Mouse (Mus musculus) splenic B cell, adult 2 months (primary cell): ENCODE measurements around the gene Mogat2.

Experiments used
- DNase-seq: peaks from one replicate; pipeline ENCODE4 v3.0.0-alpha.2; 2011; ENCODE audit warnings: low read depth, low spot score
- H3K27me3 ChIP-seq: 2 replicates; pipeline ENCODE4 v1.6.1; 2012; ENCODE audit warnings: mild to moderate bottlenecking, low read length, moderate library complexity, mixed read lengths; ENCODE audit not compliant: control insufficient read depth, poor library complexity, insufficient read depth, severe bottlenecking
- H3K36me3 ChIP-seq: 2 replicates; pipeline ENCODE4 v1.6.1; 2012; ENCODE audit warnings: mild to moderate bottlenecking, low read length, moderate library complexity, mixed read lengths; ENCODE audit not compliant: control insufficient read depth, poor library complexity, insufficient read depth, severe bottlenecking

Mogat2 gene

DNA sequence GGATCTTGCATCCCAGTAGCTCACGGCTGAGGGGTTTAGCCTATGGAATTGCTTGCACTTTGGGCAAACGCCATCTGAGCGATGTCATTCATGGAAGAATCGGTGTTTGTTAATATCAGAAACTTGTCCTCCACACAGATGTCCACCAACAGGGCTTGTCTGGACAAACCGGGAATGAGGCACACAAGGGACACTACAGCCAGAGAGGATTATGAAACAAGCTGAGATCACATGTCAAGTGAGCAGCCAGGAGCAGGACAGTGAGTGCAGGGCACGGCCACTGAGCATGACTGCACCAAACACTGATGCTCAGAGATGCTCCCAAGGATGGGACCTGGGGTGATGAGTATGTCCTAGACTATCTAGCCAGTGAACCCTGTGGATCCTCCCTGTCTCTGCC, 13.0 kb downstream of the Mogat2 start:
- no peak for DNase-seq
- H3K27me3 ChIP-seq: no peaks in the 10 kb centered on the region; the same call in 1 of the 2 replicates
- no peaks in the 10 kb centered on the region for H3K36me3 ChIP-seq

DNA sequence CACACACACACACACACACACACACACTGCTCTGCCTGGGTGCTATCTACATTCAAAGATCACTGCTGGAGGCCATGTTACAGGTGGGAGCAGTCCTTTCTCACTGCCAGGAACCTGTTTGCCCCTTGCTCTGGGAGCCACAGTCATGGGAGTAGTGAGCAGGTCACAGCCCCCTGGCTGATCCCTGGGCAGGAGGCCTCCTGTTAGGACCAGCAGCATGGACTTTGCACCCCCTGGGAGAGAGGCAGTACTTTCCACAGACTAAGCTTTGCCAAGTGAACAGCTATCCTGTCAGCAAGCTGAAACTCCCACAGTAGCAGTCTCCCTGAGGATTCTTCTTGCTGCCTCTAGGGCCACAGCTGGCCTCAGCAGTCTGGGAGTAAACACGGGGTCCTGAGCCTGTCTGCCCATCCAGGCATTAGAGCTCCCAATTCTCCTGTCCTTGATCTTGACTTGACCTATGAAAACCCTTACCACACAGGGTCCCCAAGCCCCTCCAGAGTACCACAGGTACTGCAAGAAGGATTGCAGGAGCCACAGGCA, 13.7 kb downstream of the Mogat2 start:
- H3K27me3 ChIP-seq: no peaks in the 10 kb centered on the region; the same call in 1 of the 2 replicates
- no peaks in the 10 kb centered on the region for H3K36me3 ChIP-seq
- DNase-seq: no peak

DNA sequence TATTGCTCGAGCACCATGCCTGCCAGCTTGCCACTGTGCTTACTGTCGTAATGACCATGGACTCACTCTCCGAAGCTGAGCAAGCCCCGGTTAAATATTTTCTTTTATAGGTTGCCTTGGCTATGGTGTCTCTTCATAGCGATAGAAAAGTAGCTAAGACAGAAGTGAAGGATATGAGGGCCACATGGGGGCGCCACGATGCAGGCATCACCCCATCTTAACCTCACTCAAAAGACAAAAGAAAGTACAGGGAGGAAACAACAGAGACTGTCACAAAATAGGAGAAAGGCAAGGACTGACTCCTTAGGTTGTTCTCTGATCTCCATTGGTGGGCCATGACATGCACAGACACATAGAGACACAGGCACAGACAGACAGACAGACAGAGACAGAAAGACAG, 14.2 kb downstream of the Mogat2 start:
- H3K36me3 ChIP-seq: no peaks in the 10 kb centered on the region
- no peaks in the 10 kb centered on the region; the same call in 1 of the 2 replicates for H3K27me3 ChIP-seq
- DNase-seq: no peak

DNA sequence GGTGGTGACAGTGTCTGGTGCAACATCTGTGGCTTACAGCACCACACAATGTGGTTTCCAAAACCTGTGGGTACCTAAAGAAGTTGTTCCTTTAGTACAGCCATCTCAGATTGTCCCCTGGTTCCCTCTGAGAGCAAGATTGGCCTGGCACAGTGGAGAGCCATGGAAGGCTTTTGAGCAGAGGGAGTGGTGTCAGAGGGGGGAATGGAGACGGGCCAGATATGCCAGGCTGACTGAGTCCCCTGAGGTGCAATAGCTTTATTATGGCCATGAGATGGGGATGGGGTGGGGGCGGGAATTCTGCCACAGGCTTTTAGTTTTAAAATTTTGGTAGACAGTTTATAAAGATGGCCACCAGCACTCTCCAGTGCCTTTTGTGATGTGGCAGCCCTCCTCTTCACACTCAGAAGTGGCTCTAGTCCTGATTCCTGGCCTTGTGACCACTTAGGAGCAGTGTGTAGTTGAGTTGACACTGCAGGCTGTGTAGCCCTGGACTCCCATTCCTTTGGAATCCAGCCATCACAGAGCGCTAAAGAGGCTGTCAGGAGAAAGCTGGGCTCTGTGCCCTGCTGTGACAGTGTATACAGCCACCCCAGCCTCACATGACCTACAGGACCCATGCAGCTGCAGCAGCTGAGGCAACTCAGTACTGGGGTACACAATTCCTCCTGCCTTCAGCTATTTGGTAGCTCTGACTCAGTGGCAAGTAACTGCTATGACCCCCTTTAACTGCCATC, 20.9 kb downstream of the Mogat2 start:
- no peak for DNase-seq
- no peaks in the 10 kb centered on the region for H3K27me3 ChIP-seq
- H3K36me3 ChIP-seq: no peaks in the 10 kb centered on the region

DNA sequence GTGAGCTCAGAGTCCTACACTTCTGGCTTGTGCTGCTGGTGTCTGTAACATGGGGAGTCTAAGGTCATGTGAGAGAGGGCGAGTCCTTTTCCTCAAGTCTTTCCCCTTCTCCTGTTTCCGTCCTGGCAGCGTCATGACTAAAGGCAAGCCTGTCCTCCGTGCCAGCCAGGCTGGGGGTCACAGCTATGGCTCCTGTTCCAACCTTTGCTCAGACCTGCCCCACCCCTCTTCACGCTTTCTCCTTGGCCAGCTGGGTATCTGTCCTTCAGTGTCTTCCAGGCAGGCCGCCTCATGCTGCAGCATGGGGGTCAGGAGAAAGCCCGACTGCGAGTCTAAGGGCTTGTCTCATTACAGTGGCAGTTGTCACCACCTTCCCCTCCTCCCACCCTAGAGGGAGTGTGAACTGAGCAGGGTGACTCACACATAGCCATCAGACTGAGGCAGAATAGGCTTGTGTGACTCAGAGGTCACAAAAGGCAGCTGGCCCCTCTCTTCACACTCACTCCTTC, 23.0 kb downstream of the Mogat2 start:
- no peaks in the 10 kb centered on the region for H3K36me3 ChIP-seq
- no peaks in the 10 kb centered on the region for H3K27me3 ChIP-seq
- DNase-seq: no peak

DNA sequence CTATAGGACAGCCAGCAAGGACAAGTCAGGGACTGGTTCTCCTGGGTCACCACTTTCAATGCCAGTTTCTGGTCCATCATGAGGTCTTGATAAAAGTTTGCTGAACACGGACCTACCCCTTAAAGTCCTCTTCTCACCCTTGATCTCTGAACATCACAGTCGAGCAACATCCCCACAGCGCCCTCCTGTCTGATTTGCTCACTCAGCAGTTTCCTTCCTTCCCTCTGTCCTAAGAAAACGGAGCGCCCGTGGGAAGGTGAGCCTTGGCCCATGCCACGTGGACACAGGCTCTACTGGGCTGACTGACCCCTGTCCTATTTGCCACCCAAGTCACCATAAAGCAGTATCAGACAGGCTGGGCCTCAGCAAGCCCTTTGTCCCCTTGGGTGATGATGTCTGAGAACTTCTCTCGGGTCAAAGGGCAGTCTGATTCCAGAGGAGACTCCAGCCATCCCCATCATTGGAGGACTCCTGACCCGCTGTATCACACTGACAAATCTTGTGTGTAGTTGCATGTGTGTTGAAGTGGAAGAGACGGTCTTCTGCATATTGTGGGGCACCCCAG, 23.7 kb downstream of the Mogat2 start:
- no peaks in the 10 kb centered on the region for H3K27me3 ChIP-seq
- H3K36me3 ChIP-seq: no peaks in the 10 kb centered on the region
- DNase-seq: no peak

DNA sequence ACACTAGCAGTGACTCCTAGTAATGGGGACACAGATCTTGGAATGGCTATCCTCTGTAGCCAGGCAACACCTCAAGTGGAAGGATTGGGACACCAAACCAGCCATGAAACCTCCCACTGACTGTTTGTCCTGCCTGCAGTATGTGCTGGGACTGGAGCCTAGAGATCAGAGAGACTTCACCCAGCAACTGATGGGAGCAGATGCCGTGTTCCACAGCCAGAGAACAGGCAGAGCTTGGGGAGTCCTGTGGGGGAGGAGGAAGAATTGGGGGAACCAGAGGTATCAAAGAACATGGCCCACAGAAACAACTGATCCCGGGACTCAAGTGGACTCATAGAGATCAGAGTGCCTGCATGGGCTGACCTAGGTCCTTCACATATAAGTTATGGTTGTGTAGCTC, 24.7 kb downstream of the Mogat2 start:
- no peak for DNase-seq
- Histone ChIP-seq H3K27me3 (no peaks in the 10 kb centered on the region), H3K36me3 (no peaks in the 10 kb centered on the region)

DNA sequence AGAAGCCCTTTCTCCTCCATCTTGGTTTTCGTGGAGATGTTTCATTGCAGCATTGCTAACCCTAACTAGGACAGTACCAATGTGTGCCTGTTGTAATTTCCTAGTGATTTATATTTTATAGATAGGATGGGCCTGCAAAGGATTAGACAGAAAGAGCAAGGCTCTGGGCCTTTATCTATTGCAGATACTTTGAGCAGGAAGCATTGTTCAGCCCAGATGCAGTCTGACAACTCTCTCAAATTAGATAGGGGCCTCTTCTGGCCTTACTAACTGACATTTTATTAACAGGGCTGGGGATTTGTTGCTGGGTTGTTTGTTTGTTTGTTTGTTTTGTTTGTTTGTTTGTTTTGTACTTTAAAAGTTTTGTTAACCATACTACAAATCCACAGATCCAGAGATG, 25.4 kb downstream of the Mogat2 start:
- no peaks in the 10 kb centered on the region for H3K27me3 ChIP-seq
- no peaks in the 10 kb centered on the region for H3K36me3 ChIP-seq
- no peak for DNase-seq

DNA sequence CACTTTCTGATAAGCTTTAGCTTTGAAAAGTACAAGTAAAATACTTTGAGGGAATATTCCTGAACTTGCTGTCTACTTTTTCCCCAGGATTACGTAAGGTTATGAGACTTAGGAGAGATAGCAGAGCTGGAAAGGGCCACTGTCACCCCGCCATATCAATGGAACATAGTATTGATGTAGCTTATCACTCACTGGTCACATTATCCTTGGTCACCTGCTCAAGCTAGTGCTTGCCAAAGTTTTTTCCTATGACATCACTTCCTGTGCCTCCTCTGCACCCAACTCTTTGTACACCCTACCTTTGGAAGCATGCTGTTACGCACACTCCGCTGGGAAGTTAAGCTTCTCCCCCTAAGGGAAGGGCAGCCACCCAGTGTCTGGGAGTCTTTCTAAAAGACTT, 29.7 kb downstream of the Mogat2 start:
- no peaks in the 10 kb centered on the region for H3K36me3 ChIP-seq
- DNase-seq: no peak

DNA sequence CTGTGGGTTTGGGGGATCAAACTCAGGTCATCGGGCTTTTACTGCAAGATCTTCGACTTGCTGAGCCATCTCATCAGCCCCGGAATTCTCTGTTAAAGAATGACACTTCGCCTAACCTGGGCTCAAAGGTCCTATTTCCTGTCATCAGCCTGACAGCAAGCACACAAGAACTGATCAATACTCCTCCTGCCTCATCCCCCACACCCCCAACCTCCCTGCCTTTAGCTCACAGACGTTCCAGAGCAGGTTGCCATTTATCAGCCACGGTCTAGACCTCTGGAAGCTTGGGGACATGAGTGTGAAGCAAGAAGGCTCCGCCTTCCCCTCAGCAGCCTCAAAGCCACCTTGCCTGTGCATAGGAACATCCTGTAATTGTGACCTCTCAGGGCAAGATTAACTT, 32.1 kb downstream of the Mogat2 start:
- H3K27me3 ChIP-seq: no peaks in the 10 kb centered on the region; the same call in 1 of the 2 replicates
- no peaks in the 10 kb centered on the region for H3K36me3 ChIP-seq
- no peak for DNase-seq

More for the DNA sequence above, 29.7 kb downstream of the Mogat2 start:
- H3K27me3 ChIP-seq: no peaks in the 10 kb centered on the region; the same call in 1 of the 2 replicates

DNA sequence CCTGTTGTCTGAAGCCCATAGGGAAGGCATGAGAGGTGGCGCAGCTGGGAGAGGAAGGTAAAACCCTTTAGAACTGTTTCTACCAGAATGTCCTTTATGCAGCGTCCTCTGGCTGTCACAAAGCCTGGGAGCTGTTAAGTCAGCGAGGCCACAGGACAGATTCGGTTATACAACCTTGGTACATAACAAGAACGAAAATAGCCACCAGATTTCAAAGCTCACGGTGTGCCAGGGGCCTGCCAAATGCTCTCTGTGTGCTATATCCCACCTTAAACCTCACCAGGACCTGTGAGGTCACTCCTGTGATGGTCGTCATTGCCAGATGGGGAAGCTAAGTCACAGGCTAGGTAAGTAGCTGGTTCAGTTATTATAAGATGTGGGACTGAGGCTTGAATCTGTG, 36.3 kb downstream of the Mogat2 start:
- no peaks in the 10 kb centered on the region; the same call in 1 of the 2 replicates for H3K27me3 ChIP-seq
- no peak for DNase-seq
- H3K36me3 ChIP-seq: no peaks in the 10 kb centered on the region

DNA sequence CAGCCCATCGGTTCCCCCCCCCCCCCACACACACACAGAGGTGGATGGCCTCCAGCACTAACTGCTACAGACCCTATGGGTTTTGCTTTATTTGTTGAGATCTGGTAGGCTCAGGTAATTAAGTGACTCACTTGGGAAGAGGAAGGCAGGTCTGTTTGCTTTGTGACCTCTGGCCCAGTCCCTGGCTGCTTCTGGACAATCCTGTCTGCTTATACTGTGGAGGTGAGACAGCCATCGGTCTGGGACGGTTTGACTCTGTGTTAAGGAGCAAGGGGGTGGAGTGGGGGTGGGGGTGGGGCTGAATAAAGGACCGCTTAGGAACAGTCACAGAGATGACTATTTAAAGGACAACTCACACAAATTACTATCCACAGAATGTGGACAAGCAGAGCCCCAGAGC, 38.1 kb downstream of the Mogat2 start:
- no peak for DNase-seq
- H3K27me3 ChIP-seq: no peaks in the 10 kb centered on the region
- H3K36me3 ChIP-seq: no peaks in the 10 kb centered on the region

DNA sequence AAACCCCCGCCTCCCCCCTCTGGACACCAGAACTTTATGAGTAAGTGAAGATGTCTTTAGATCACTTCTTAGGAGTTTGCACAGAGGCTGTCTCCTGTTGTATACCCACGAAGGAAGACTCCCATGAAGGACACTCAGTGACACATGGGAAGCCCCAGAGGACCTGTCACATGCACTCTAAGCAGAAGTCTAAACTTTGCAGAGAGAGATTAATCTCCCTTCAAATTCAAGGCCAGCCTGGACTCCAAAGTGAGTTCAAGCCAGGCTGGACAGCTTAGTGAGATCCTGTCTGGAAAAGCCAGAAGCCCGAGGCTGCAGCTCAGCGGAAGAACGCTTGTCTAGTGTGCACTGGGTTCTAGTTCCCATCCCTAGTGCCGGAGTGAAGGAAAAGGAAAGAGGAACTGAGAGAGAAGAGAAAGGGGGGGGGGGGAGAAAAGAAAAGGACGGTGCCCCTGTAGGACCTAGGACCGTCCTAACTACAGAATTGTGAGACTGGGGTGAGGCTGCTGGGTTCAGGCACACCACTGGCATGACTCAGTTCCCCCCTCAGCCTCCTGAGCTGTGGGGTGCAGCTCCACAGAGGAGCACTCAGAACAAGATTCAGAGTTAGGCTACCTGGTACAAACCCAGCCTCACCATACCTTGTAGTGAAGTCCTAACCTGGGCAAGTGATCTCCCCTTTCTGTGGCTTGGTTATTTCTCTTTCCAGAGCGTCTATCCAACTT, 38.8 kb downstream of the Mogat2 start:
- H3K36me3 ChIP-seq: no peaks in the 10 kb centered on the region

DNA sequence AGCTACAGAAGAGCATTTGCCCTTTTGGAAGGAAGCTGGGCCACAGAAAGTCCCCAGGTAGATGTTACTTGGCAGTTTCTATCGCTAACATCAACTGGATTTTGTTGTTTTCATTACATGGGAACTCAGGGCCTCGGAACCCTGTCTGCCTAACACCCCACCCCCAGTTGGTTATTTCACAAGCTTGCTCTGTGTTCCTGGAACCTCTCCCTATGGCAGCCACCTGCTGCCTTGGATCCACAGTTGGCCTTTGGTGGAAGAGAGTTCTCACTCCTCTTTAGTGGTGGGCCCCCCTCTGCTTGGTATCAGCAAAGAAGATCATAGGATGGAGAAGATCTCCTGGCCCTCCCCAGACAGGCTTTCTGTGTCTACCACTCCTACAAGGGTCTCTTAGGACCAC, 39.6 kb downstream of the Mogat2 start:
- Histone ChIP-seq H3K27me3 (no peaks in the 10 kb centered on the region), H3K36me3 (no peaks in the 10 kb centered on the region)
- DNase-seq: no peak

More for the DNA sequence above, 38.8 kb downstream of the Mogat2 start:
- H3K27me3 ChIP-seq: no peaks in the 10 kb centered on the region
- DNase-seq: no peak

DNA sequence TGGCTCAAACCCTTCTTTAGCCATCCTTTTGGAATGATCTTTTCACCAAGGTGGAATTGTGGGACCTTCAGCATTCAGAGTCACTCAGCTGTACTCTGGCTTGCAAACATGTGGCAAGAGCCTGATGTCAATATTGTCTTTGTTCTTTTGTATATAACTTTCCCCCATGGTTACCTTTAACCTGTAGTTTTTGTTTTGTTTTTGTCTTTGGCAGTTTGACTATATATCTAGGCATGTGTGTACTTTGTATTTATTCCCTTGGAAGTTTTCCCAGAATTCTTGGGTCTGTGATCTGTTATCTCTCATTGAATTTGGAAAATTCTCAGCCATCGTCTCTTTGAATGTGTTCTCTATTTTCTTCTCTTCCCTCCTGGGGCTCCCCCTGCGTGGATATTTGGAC, 43.9 kb downstream of the Mogat2 start:
- no peak for DNase-seq
- Histone ChIP-seq H3K27me3 (no peaks in the 10 kb centered on the region), H3K36me3 (no peaks in the 10 kb centered on the region)
